Mouse (Mus musculus): Measurements from ENCODE around the gene Pkd1l3.

The Pkd1l3 gene

DNA sequence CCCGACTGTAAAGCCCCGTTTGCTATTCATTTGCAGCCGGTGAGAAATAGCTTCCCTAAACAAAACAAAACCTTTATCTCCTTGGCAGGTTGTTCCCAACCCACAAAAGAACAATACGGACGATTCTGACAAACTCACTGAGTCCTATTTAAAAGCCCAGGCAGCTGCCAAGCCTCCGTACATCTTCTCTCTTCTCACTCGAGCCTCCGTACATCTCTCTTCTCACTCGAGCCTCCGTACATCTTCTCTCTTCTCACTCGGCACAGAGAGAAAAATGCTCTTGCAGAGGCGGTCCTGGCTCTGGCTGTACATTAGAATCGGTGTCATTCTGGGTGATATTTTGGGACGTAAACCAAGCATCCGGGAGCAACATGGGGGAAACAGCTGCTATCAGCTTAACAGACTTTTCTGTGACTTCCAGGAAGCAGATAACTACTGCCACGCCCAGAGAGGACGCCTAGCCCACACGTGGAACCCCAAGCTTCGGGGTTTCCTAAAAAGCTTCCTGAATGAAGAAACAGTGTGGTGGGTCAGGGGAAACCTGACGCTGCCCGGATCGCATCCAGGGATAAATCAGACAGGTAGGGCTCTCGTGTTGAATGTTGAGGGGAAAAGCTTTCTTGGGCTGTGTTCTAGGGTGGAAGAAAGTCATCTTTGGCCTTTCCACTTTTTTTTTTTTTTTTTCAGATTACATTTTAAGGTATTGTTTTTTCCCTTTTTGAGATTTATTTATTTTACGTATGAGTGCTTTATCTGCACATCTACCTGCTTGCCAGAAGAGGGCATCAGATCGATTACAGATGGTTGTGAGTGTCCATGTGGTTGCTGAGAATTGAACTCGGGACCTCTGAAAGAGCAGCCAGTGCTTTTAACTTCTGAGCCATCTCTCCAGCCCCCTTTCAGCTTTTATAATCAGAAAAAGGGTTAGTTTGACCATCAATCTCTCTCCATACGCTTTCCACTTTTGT lies at the start of gene Pkd1l3:
TSS of gene Pkd1l3 (plus strand) at position 275 of the 968 bp plus-strand sequence.
- no peak for ATAC-seq (ENCODE audit: insufficient number of reproducible peaks, low FRiP score, low TSS enrichment)

GRCm38 (mm10) chr8:109564766-109565165 lies 49.6 kb upstream of the Pkd1l3 start:
- ATAC-seq (ENCODE audit: insufficient number of reproducible peaks, low FRiP score, low TSS enrichment) = no peak

GRCm38 (mm10) chr8:109565498-109566333 lies 48.6 kb upstream of the Pkd1l3 start, which contains the start of the genes Dhx38 and Txnl4b:
Dhx38 (minus strand) TSS chr8:109565861.
Txnl4b (plus strand) TSS chr8:109565892.
- peak; percentile 99 for ATAC-seq (ENCODE audit: insufficient number of reproducible peaks, low FRiP score, low TSS enrichment)

DNA sequence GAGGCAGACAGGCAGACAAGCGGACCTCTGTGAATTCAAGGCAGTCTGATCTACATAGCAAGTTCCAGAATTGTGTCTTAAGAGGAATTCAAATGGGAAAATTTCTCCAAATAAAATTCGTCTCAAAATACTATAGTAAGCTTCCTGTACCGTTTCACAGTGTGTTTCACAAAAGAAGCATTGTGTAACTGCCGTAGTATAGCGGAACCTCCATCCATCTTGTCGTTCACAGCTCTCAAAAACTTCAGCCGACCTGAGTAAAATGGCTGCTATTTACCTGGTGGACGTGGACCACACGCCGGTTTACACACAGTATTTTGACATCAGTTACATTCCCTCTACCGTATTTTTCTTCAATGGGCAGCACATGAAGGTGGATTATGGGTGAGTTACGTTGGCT lies 43.2 kb upstream of the Pkd1l3 start:
- no peak for ATAC-seq (ENCODE audit: insufficient number of reproducible peaks, low FRiP score, low TSS enrichment)

- ATAC-seq (ENCODE audit: insufficient number of reproducible peaks, low FRiP score, low TSS enrichment) = no peak
Measured at GRCm38 (mm10) chr8:109576311-109576710, 38.0 kb upstream of the Pkd1l3 start.

DNA sequence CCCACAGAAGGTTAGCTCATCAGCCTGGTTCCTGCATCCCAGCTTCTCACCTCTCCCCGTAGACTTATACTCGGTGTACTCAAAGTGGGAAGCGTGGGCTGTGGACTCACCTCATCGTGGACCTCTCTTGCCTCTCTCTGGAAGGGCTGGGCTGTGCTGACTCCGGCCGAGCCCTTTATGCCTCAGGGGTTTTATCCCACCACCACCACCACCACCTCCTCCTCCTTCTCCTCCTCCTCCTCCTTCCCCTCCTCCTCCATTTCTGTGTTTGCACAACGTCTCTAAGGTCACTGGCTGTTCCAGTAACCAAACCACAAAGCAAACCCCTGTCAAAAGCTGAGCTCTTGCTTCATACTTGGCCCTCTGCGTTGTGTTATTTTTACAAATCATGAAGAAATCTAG lies 35.4 kb upstream of the Pkd1l3 start, which contains the start of gene Hp:
TSS of gene Hp (minus strand) at position 273 of the 402 bp plus-strand sequence.
- no peak for ATAC-seq (ENCODE audit: insufficient number of reproducible peaks, low FRiP score, low TSS enrichment)

DNA sequence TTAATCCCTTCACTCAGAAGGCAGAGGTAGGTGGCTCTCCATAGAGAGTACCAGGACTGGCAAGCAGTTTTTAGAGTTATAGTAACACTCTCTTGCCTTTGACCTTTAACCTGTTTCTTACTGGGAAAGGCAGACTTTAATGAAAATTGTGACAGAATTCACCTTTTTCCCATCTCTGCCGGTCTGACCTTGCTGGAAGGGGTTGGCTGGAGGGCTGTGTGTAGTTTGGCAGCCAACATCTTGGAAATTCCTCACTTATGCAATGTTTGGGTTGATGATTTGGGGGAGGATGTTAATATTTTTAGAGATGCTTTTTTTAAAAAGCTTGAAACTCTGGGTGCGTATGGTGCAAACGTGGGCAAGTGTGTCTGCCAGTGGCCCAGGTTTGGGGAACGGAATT lies 30.0 kb upstream of the Pkd1l3 start:
- no peak for ATAC-seq (ENCODE audit: insufficient number of reproducible peaks, low FRiP score, low TSS enrichment)

GRCm38 (mm10) chr8:109584830-109585229 lies 29.5 kb upstream of the Pkd1l3 start:
- ATAC-seq (ENCODE audit: insufficient number of reproducible peaks, low FRiP score, low TSS enrichment) = no peak

- ATAC-seq (ENCODE audit: insufficient number of reproducible peaks, low FRiP score, low TSS enrichment) = no peak
Measured at GRCm38 (mm10) chr8:109585652-109586051, 28.7 kb upstream of the Pkd1l3 start.

DNA sequence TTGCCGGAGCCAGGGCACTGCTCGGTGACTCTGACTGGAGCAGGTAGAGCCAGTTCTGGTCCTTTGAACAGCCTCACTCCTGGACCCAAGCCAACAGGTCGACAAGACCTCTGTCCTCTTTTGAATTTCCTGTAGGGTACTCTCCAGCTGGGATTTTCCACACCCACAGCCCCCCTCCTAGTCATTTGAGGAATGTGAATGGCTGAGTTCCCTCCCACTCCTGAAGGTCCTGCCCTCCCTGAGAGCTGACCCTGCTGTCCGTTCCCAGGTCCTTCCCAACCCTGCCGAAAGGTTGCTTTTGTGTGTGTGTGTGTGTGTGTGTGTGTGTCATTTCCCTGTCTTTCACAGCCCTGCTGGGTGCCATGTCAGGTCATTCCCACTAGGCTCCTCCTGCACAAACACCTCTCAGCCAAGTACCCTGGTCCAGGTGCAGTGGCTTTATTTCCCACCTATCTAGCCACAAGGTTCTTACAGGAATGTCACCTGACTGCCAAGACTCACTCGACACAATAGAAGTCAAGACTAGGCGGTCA lies 27.3 kb upstream of the Pkd1l3 start:
- ATAC-seq (ENCODE audit: insufficient number of reproducible peaks, low FRiP score, low TSS enrichment) = no peak

GRCm38 (mm10) chr8:109590901-109591300 lies 23.4 kb upstream of the Pkd1l3 start:
- no peak for ATAC-seq (ENCODE audit: insufficient number of reproducible peaks, low FRiP score, low TSS enrichment)

- ATAC-seq (ENCODE audit: insufficient number of reproducible peaks, low FRiP score, low TSS enrichment) = no peak
Measured at GRCm38 (mm10) chr8:109591367-109591766, 22.9 kb upstream of the Pkd1l3 start.

GRCm38 (mm10) chr8:109592164-109592563 lies 22.2 kb upstream of the Pkd1l3 start:
- ATAC-seq (ENCODE audit: insufficient number of reproducible peaks, low FRiP score, low TSS enrichment) = no peak

GRCm38 (mm10) chr8:109593117-109593788 lies 21.1 kb upstream of the Pkd1l3 start:
- ATAC-seq (ENCODE audit: insufficient number of reproducible peaks, low FRiP score, low TSS enrichment) = no peak

DNA sequence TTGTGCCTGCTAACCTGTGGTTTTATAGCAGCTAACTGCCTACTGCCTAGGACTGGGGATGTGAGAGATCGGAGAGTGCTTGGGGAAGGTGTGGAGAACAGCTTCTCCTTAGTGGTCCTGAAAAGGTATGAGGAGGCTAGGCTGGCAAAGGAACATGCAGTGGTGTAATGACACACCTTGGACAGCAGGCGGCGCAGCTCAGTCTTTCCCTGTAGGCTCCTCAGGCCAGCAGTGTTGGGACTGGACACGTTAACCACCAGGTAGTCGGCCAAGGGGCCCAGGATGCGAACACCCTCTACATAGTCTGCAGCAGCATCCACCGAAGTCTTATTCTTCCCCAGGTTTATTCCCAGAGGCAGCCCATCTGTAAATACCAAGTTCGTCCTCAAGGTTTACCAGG lies 18.5 kb upstream of the Pkd1l3 start:
- ATAC-seq (ENCODE audit: insufficient number of reproducible peaks, low FRiP score, low TSS enrichment) = 0 out of 2 replicates have a peak, but pooled peaks have one; percentile 45

GRCm38 (mm10) chr8:109606725-109607124 lies 7.6 kb upstream of the Pkd1l3 start:
- no peak for ATAC-seq (ENCODE audit: insufficient number of reproducible peaks, low FRiP score, low TSS enrichment)

DNA sequence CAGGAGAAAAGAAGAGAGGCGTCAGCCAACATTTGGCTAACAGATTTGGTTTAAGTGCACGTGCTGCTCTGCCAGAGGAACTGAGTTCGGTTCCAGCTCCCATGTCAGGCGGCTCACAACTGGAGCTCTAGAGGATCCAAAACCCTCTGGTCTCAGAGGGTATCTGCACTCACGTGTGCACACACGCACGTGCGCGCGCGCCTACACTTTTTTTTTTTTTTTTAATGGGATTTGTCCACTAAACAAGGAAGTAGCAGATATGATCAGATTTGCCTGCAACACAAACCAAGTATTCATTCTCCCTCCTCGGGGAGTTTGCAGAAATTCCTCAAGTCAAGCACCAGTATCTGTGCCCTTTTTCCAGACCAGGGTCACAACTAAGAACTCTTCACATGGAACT lies 6.7 kb upstream of the Pkd1l3 start:
- no peak for ATAC-seq (ENCODE audit: insufficient number of reproducible peaks, low FRiP score, low TSS enrichment)

- peak; percentile 98 for ATAC-seq (ENCODE audit: insufficient number of reproducible peaks, low FRiP score, low TSS enrichment)
Measured at GRCm38 (mm10) chr8:109608271-109609152, 5.8 kb upstream of the Pkd1l3 start, which contains the start of gene Dhodh. Dhodh (minus strand) TSS chr8:109608673.

DNA sequence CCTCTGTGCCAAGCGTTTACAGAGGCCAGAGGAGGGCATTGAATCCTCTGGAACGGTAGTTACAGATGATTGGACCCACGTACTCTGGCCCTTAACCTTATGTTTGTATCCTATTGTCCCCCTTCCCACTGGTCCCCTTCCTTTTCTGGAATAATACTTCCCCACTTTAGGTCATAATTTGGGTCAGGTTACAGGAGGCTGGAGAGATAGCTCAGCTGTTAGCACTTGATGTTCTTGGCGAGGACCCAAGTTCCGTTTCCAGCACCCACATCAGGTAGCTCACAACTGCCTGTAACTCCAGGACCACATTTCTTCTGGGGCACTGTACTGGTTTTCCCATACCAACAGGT lies 5.2 kb upstream of the Pkd1l3 start:
- ATAC-seq (ENCODE audit: insufficient number of reproducible peaks, low FRiP score, low TSS enrichment) = no peak

Data from cerebellum, adult (tissue).